Mouse (Mus musculus) limb, embryonic 11.5 days (tissue): ENCODE results near the gene Exo5. TPM values are rescaled to one million over a fixed set of nuclear protein-coding genes. Genes with fewer than 3 reads are reported as not detected.

Source experiments
- ATAC-seq: fragments of 200-750 bp; cut with Nextera tagmentation; 2 replicates; pipeline ENCODE4 v1.8.0; 2017; ENCODE audit warnings: low read depth; ENCODE audit not compliant: insufficient number of reproducible peaks, low FRiP score, low TSS enrichment
- DNase-seq: peaks from one replicate; pipeline ENCODE4 v3.0.0-alpha.2; 2015; ENCODE audit warnings: low spot score
- H3K27ac ChIP-seq: fragments of 300-500 bp; sonication (generic); replicated peaks from 2 replicates; pipeline ENCODE4 v1.5.1; 2014; ENCODE audit warnings: low read depth, mild to moderate bottlenecking, low read length
- H3K27me3 ChIP-seq: fragments of 300-500 bp; sonication (generic); 2 replicates; pipeline ENCODE4 v1.6.1; 2014; ENCODE audit warnings: mild to moderate bottlenecking, low read length, mixed read lengths; ENCODE audit not compliant: control insufficient read depth, insufficient read depth
- H3K36me3 ChIP-seq: fragments of 300-500 bp; sonication (generic); 2 replicates; pipeline ENCODE4 v1.6.1; 2014; ENCODE audit warnings: mild to moderate bottlenecking, low read length, moderate library complexity, mixed read lengths; ENCODE audit not compliant: control insufficient read depth, insufficient read depth
- H3K4me1 ChIP-seq: fragments of 300-500 bp; sonication (generic); 2 replicates; pipeline ENCODE4 v1.6.1; 2014; ENCODE audit warnings: low read length, mixed read lengths; ENCODE audit not compliant: control insufficient read depth, insufficient read depth
- H3K4me2 ChIP-seq: fragments of 300-500 bp; sonication (generic); 2 replicates; pipeline ENCODE4 v1.6.1; 2014; ENCODE audit warnings: low read depth, mild to moderate bottlenecking, moderate library complexity; ENCODE audit not compliant: severe bottlenecking
- H3K4me3 ChIP-seq: fragments of 300-500 bp; sonication (generic); 2 replicates; pipeline ENCODE4 v1.5.1; 2014; ENCODE audit warnings: low read depth, low read length
- H3K9ac ChIP-seq: fragments of 300-500 bp; sonication (generic); 2 replicates; pipeline ENCODE4 v1.6.1; 2014; ENCODE audit warnings: mild to moderate bottlenecking, low read length
- H3K9me3 ChIP-seq: fragments of 300-500 bp; sonication (generic); 2 replicates; pipeline ENCODE4 v1.6.1; 2016; ENCODE audit warnings: low read length; ENCODE audit not compliant: control insufficient read depth
- WGBS: fragments of 180-500 bp; shearing (Covaris S2); extraction: QIAGEN DNeasy Blood & Tissue Kit; methylation state at CpG from one replicate; pipeline ENCODE4 v1.1.7; 2014; 5-methylcytosine and 5-hydroxymethylcytosine counted together
- polyA plus RNA-seq: library from polyadenylated mRNA; unstranded; fragments of >200 nt; fragmentation: Nextera tagmentation; extraction: Ambion mirVana; gene quantifications from 2 replicates; pipeline ENCODE4 v1.2.1, GENCODE M21; 2014

Gene Exo5
- polyA plus RNA-seq, 1 experiment from 2014 or later, result 34.4 TPM

DNA sequence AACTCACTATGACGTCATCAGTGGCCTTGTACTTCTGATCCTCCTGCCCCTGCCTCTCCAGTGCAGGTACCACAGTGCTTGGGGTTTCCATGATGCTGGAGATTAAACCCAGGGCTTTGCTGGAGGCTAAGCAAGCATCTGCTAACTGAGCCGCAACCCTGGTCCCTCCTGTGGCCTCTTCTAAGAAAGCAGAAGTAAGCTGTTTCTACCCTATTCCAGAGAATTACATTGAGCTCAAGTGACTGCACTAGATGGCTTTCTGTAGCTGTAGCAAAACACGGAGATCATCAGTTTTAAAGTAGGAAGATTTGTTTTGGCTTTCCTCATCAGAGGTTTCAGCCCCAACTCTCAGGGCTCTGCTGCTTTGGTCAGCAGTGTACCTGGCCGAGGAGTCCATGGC, 10.3 kb downstream of the Exo5 start:
- ATAC-seq, result no peak
- Histone ChIP-seq H3K27ac (no peak overlapping the region), H3K4me2 (no peak overlapping the region), H3K36me3 (no peaks in the 10 kb centered on the region), H3K27me3 (no peaks in the 10 kb centered on the region), H3K4me3 (no peak overlapping the region), H3K9me3 (no peaks in the 10 kb centered on the region), H3K4me1 (no peaks in the 10 kb centered on the region), H3K9ac (no peak overlapping the region)
- DNase-seq, result no peak
- 79% methylated on average over 4 of the region's 4 CpGs for WGBS

DNA sequence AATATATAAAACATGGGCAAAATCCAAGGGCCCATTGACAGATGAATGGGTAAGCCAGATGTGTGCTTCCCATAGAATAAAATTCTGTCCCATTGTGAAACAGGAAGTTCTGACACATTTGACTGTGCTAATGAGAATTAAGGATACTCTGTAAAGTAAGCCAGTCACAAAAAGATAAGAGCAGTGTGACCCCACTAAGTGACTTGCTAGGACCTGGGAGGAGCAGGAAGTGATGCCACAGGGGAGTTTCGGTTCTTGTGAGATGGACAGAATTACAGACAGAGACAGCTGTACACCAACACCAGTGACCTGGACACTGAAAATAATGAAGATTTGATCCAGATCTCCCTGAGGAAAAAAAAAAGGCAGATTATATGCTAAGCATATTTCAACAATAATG, 11.0 kb downstream of the Exo5 start:
- WGBS, result 81% methylated on average over 1 of the region's 1 CpGs
- Histone ChIP-seq H3K9me3 (no peaks in the 10 kb centered on the region), H3K9ac (no peak overlapping the region), H3K4me3 (no peak overlapping the region), H3K36me3 (no peaks in the 10 kb centered on the region), H3K27ac (no peak overlapping the region), H3K27me3 (no peaks in the 10 kb centered on the region), H3K4me2 (no peak overlapping the region), H3K4me1 (no peaks in the 10 kb centered on the region)
- DNase-seq, result no peak
- no peak for ATAC-seq

DNA sequence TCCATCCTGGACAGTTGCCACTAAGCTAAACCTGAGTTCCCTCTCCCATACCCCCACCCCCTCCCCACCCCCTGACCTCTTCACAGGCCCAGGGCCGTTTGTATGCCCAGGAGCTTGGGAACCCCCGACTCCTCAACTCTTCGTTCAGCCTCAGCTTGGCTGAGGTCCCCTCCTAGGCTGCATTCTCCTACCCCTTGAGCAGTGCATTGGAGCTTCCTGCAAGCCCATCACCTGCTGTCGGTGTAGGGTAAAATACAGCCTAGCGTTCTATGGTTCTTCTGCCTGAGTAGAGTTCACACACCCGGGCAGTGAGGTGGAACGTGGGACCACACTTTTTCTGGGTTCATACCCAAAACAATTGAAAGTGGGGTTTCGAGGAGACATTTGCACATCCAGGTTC, 11.4 kb downstream of the Exo5 start:
- ATAC-seq, result no peak
- H3K9ac ChIP-seq, result no peak overlapping the region
- no peak for DNase-seq
- no peaks in the 10 kb centered on the region for H3K9me3 ChIP-seq
- no peaks in the 10 kb centered on the region for H3K36me3 ChIP-seq
- 67% methylated on average over 8 of the region's 8 CpGs for WGBS
- no peaks in the 10 kb centered on the region for H3K4me1 ChIP-seq
- H3K27ac ChIP-seq, result no peak overlapping the region
- no peak overlapping the region for H3K4me2 ChIP-seq
- H3K27me3 ChIP-seq, result no peaks in the 10 kb centered on the region
- H3K4me3 ChIP-seq, result no peak overlapping the region

DNA sequence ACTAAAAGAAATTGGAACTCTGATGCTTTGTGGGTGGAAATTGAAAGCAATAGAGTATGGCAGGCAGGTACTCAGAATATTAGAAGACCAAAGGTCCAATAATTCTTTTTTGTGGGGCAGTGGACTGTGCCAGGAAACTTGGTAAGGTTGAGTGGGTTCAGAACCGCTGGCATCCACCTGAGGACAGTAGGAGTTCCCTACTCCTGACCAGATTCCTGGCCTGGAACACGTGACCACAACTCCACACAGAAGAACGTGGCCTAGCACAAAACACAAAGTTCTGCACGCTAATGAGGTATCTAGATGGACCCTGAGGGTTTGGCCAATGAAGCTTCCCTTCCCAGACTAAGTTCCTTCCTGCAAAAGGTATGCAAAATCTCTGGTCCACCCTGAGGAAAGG, 12.0 kb downstream of the Exo5 start:
- H3K9me3 ChIP-seq, result no peaks in the 10 kb centered on the region
- H3K9ac ChIP-seq, result no peak overlapping the region
- H3K4me3 ChIP-seq, result no peak overlapping the region
- no peaks in the 10 kb centered on the region for H3K4me1 ChIP-seq
- 45% methylated on average over 4 of the region's 4 CpGs for WGBS
- no peak overlapping the region for H3K27ac ChIP-seq
- ATAC-seq (no peak), DNase-seq (no peak)
- H3K27me3 ChIP-seq, result no peaks in the 10 kb centered on the region
- no peak overlapping the region for H3K4me2 ChIP-seq
- H3K36me3 ChIP-seq, result no peaks in the 10 kb centered on the region

DNA sequence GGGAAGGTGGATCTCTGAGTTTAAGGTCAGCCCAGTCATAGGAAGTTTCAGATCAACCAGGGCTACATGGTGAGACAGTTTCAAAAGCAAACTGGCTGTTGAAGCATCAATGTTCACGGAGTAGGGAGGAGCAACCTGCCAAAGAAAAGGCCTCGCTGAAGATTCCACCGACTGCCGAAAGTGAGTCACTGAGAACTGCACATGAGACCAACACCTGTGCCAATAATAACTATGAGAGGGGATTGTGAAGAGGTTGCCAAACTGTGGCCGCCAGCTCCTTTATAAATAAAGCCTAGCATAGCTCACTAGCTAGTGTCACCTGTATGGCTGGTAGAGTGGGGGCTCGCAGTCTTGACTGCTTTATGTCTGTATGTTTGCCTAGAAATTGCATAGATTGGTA, 13.7 kb downstream of the Exo5 start:
- Histone ChIP-seq H3K4me1 (no peaks in the 10 kb centered on the region), H3K27ac (no peak overlapping the region), H3K27me3 (no peaks in the 10 kb centered on the region), H3K9ac (no peak overlapping the region), H3K9me3 (no peaks in the 10 kb centered on the region), H3K4me2 (no peak overlapping the region), H3K36me3 (no peaks in the 10 kb centered on the region), H3K4me3 (no peak overlapping the region)
- WGBS, result 86% methylated on average over 6 of the region's 6 CpGs
- ATAC-seq (no peak), DNase-seq (no peak)

DNA sequence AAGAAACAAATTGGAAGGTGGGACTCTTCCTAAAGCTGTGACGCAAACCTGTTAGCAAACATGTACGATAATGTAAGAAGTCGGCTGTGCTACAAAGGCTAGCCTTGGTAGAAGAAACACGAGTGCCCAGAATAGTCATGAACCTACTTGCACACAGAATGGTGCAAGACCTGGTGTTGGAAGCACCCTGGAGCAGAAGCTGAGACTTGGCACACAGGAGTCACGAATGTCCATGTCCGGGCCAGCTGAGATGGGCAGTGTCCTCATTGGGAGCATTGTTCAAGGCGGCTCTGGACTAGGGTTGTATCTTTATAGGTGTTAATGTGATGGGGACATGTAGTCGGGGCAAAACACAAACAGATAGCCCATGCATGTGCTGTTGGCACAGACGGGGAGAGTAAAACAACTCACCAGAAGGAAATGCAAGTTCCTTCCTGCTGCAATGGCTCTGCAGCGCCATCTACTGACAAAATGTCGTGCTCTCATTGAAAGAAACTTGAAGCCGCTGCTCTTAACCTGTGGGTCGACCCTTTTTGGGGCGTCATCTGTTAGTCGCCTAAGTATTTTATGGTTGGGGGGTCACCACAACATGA, 15.2 kb downstream of the Exo5 start:
- H3K4me1 ChIP-seq, result no peaks in the 10 kb centered on the region
- no peaks in the 10 kb centered on the region for H3K9me3 ChIP-seq
- H3K9ac ChIP-seq, result no peak overlapping the region
- no peaks in the 10 kb centered on the region for H3K27me3 ChIP-seq
- ATAC-seq, result no peak
- no peak overlapping the region for H3K4me3 ChIP-seq
- WGBS, result 33% methylated on average over 15 of the region's 15 CpGs
- no peaks in the 10 kb centered on the region for H3K36me3 ChIP-seq
- DNase-seq, result peak; percentile 91
- H3K4me2 ChIP-seq, result no peak overlapping the region
- H3K27ac ChIP-seq, result no peak overlapping the region

DNA sequence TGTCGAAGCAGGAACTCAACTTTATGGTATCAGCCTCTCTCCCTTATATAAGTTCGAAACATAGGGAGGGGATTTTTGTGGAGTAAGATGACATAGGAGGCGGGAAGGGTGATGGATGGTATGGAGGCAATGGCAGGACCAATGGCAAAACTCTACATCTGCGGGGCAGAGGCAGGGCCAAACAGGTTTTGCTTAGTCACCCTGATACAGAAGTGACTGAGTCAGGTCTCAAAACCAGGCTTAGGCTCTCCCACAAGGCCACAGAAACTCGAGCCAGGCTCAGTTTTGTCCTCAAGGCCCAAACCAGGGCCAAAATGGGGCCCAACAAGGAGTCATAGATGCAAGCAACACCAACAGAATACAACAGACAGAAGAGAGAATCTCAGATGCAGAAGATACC, 19.2 kb downstream of the Exo5 start:
- H3K4me2 ChIP-seq, result no peak overlapping the region
- no peak for DNase-seq
- WGBS, result 74% methylated on average over 5 of the region's 5 CpGs
- H3K27ac ChIP-seq, result no peak overlapping the region
- H3K9me3 ChIP-seq, result no peaks in the 10 kb centered on the region
- H3K4me3 ChIP-seq, result no peak overlapping the region
- ATAC-seq, result no peak
- H3K9ac ChIP-seq, result no peak overlapping the region
- no peaks in the 10 kb centered on the region for H3K36me3 ChIP-seq
- no peaks in the 10 kb centered on the region for H3K4me1 ChIP-seq
- H3K27me3 ChIP-seq, result no peaks in the 10 kb centered on the region

DNA sequence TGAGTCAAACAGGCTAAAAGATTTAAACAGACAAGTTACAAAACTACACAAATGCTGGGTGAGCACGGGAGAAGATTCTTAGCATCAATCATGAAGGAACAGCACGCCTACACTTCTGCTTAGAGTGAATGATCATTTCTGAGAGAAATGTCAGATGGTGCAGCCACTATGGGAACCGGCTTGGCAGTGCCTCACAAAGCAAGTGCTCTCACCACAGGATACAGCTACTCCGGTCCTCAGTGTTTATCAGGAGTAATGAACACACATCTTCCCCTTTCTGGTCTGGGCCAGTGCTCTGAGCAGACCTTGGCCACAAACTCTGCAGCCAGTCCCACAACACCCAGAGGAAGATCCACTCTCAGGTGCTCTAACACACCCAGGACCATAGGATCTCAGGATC, 20.3 kb downstream of the Exo5 start:
- H3K27ac ChIP-seq, result no peak overlapping the region
- ATAC-seq (no peak), DNase-seq (no peak)
- H3K4me3 ChIP-seq, result no peak overlapping the region
- no peak overlapping the region for H3K9ac ChIP-seq
- H3K4me2 ChIP-seq, result no peak overlapping the region
- H3K4me1 ChIP-seq, result no peaks in the 10 kb centered on the region
- H3K36me3 ChIP-seq, result no peaks in the 10 kb centered on the region
- WGBS, result 70% methylated on average over 4 of the region's 4 CpGs
- no peaks in the 10 kb centered on the region for H3K9me3 ChIP-seq
- H3K27me3 ChIP-seq, result no peaks in the 10 kb centered on the region
